Mouse (Mus musculus): ENCODE measurements around the gene Vmn1r40.

- no peak for TF ChIP-seq CTCF (IDR thresholded peaks at IDR 0.05; ENCODE audit: borderline replicate concordance, control insufficient read depth, extremely low read depth, insufficient read depth, low read length, poor library complexity)
- no peak for TF ChIP-seq POLR2A (IDR thresholded peaks at IDR 0.05; ENCODE audit: control insufficient read depth, extremely low read depth, insufficient read depth, low read length, poor library complexity)
Observed at GRCm38 (mm10) chr6:89665667-89666066, 41.7 kb upstream of the Vmn1r40 start.

Data from thymus, adult 2 months (tissue).